Mouse (Mus musculus) kidney, adult 2 months (tissue): ENCODE measurements around the gene P4ha1.

Experiments used
- CTCF ChIP-seq: fragments of 200-500 bp; conservative IDR thresholded peaks from 2 replicates; pipeline ENCODE4 v1.5.1; 2011; ENCODE audit warnings: low read depth, mild to moderate bottlenecking, control low read depth, low read length, moderate library complexity, mixed read lengths; ENCODE audit not compliant: insufficient read depth, insufficient read length
- POLR2A ChIP-seq: fragments of 200-500 bp; IDR thresholded peaks from one replicate; pipeline ENCODE4 v1.6.1; 2011; ENCODE audit warnings: low read depth, low read length, control low read depth

DNA sequence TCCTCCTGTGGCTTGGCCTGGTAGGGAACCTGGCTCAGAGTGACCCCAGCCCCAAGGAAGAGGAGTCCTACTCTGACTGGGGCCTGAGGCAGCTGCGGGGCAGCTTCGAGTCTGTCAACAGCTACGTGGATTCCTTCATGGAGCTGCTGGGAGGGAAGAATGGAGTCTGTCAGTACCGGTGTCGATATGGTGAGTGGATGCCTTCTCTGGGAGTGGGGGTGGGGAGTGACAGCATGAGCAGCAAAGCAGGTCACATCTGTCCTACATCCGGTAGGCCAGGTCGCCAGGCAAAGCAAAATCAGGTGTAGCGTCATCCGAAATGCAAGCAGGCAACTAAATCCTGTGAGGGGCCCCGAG lies 80.7 kb downstream of the P4ha1 start:
- no peak for TF ChIP-seq POLR2A
- TF ChIP-seq CTCF: no peak
